Mouse (Mus musculus) naive thymus-derived CD4-positive, alpha-beta T cell, adult 2 months (primary cell): ENCODE measurements around the gene Kif24.

ENCODE experiments used
- DNase-seq: peaks from one replicate; pipeline ENCODE4 v3.0.0-alpha.2; 2011; ENCODE audit warnings: low read depth

Gene Kif24

GRCm38 (mm10) chr4:41347839-41348238, 116.8 kb downstream of the Kif24 start:
- peak; percentile 64 for DNase-seq

- DNase-seq = no peak
These were observed 118.7 kb downstream of the Kif24 start for GRCm38 (mm10) chr4:41346011-41346410.

GRCm38 (mm10) chr4:41340912-41341550, 123.7 kb downstream of the Kif24 start:
- no peak for DNase-seq
